Mouse (Mus musculus) monocyte, adult 59 days (primary cell): ENCODE measurements around the gene Gm16503. TPM values are rescaled to one million over a fixed set of nuclear protein-coding genes. Genes with fewer than 3 reads are reported as not detected.

Source experiments
- total RNA-seq, 2 experiments: library from RNA; stranded (reverse); gene quantifications; one replicate each; pipeline ENCODE4 v1.2.4; 2023

Gm16503 gene
- total RNA-seq = under 1 TPM; 0.13 to 0.21 TPM

DNA sequence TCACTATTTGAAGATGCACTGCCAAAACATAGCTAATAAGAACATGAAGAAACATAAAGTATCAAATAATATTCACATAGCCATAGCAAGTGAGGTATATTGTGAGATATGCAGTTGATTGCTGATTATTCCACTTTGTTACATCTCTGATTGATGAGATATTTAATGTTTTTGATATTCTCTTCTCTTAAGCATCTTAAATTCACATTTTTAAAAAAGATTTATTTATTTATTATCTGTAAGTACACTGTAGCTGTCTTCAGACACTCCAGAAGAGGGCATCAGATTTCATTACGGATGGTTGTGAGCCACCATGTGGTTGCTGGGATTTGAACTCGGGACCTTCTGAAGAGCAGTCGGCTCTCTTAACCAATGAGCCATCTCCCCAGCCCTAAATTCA, at the start of gene Gm16503:
Gm16503 (plus strand) TSS at position 301 of the 400 bp plus-strand sequence.

DNA sequence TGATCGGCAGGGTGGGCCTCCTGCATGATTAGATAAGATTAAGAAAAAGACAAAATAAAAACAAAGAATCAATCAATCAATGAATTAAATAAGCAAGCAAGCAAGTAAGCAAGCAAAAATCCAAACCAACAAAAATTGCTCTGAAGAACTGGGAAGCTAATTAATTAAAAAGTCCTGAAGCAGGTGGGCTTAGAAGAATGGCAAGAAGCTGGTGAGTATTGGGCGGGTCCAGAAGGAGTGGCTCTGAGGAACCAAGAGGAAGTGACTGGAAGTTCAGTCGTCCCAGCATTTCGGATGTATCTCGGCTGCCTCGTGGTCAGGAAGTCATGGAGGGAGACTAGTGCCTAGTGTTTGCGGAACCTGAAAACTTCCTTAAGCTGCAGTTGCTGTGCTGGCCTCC, 47.9 kb upstream of the Gm16503 start, which contains the start of gene Zfp982:
Zfp982 (plus strand) TSS at position 301 of the 400 bp plus-strand sequence.

DNA sequence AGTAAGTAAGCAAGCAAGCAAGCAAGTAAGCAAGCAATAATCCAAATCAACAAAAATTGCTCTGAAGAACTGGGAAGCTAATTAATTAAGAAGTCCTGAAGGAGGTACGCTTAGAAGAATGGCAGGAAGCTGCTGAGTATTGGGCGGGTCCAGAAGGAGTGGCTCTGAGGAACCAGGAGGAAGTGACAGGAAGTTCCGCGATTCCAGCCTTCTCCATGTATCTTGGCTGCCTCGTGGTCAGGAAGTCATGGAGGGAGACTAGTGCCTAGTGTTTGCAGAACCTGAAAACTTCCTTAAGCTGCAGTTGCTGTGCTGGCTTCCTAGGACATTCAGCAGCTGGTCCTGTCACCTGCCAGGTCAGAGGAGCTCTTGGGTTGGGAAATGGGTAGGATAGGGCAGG, 13.1 kb downstream of the Gm16503 start, which contains the start of gene Zfp985:
Zfp985 (plus strand) TSS at position 207 of the 400 bp plus-strand sequence.

Other genes with a start within 250 kb of the Gm16503 start
- not detected for gene Zfp988, start 234.5 kb upstream of the Gm16503 start, total RNA-seq
- under 1 TPM; 0.55 to 0.84 TPM for gene Zfp978, start 178.9 kb upstream of the Gm16503 start, total RNA-seq
- under 1 TPM in 1 of 2 experiments, not detected in 1; 0.70 TPM for gene Zfp982, start 47.8 kb upstream of the Gm16503 start, total RNA-seq
- not detected for gene Zfp985, start 13.1 kb downstream of the Gm16503 start, total RNA-seq
- not detected for gene Zfp979, start 102.3 kb downstream of the Gm16503 start, total RNA-seq
- gene Zfp534, start 162.3 kb downstream of the Gm16503 start, total RNA-seq = not detected